Mouse (Mus musculus) erythroid progenitor cell, adult 5-6 weeks (primary cell): ENCODE results near the gene Hoxa10. TPM values are rescaled to one million over a fixed set of nuclear protein-coding genes. Genes with fewer than 3 reads are reported as not detected.

ENCODE experiments used
- ATAC-seq: replicated peaks from 2 replicates; pipeline ENCODE4 v1.8.0; 2016; ENCODE audit warnings: moderate number of reproducible peaks, mild to moderate bottlenecking, moderate TSS enrichment, inconsistent platforms; ENCODE audit not compliant: poor library complexity, low FRiP score, severe bottlenecking
- total RNA-seq, 2 experiments: library from RNA; stranded (forward) in 1 of 2; stranded (reverse) in 1 of 2; fragments of 150-400 nt in 1 of 2; fragments of 186-747, 209-891 nt in 1 of 2; gene quantifications; 2 replicates each; pipeline versions ENCODE4 v1.2.3 to v1.2.4; 2015 to 2017; ENCODE audit warnings: low replicate concordance in 2 of 2

Hoxa10 gene
- total RNA-seq, 2 experiments from 2014 or later = 0.15 TPM; not detected in 1

- ATAC-seq = no peak
Observed at GRCm38 (mm10) chr6:52233546-52234427, 6.9 kb downstream of the Hoxa10 start.

DNA sequence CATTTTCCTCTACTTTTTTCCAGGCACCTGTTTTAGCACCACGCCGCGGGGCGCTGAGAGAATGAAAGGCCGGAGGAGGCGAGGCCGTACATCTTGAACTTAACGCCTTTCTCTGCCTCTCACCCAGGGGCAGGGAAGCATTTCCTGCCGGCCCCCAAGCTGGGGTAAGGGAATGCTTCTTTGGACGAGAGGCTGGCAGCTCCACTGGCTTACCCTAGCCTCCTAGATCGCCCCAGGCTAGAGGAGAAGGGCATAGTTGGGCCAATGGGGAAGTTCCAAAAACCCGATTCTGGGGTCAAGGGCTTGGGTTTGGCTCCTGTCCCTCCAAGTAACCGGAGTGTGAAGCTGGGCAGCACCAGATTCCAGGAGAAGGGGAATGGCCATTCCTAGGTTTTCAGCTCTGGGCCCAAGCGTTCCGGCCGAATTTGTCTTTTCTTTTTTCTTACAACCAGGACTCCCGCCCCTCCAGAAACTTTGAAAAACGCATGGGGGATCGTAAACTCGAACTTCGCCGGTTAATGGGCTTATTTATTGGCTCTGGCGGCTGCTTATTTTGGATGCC, 7.6 kb downstream of the Hoxa10 start:
- ATAC-seq = no peak

- ATAC-seq = no peak
Observed at GRCm38 (mm10) chr6:52232568-52232965, 8.1 kb downstream of the Hoxa10 start.

- no peak for ATAC-seq
Observed at GRCm38 (mm10) chr6:52231885-52232567, 8.6 kb downstream of the Hoxa10 start.

DNA sequence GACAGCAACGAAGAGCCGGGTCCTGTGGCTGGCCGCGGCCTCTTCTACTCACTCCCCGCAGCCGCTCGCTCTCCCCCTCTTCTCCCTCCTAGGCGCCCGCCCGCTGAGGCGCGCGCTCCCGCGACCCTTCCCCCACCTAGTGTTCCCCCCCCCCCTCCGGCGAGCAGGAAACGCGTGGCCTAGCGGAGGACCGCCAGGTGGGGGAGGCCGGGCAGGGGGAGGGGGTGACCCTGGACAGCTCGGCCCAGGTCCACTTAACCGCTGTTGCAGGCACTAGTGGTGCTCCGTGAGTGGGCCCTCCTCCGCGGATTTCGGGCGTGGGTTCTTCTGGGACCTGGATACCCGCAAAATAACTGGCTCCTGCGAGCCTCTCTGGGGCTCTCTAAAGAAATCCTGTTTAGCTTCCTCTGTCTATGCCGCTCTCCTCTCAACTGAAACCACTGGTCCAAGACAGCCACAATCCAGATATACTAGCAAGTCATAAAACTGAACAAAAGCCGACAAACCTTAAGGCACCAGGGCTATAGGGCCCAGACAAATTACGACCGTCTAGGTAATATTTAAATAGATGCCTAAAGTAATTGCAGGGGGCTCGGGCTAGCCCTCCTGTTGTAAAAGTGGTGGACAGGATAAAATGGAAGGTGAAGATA, 10.0 kb downstream of the Hoxa10 start, which contains the start of gene Hoxa9:
Gene Hoxa9, minus strand, starts transcription at position 574 of the 650 bp plus-strand sequence.
- no peak for ATAC-seq

- ATAC-seq = no peak
Observed at GRCm38 (mm10) chr6:52229558-52230416, 10.9 kb downstream of the Hoxa10 start.

- ATAC-seq = no peak
Observed at GRCm38 (mm10) chr6:52228475-52229465, 11.9 kb downstream of the Hoxa10 start.

GRCm38 (mm10) chr6:52227470-52228222, 13.0 kb downstream of the Hoxa10 start:
- ATAC-seq = no peak

DNA sequence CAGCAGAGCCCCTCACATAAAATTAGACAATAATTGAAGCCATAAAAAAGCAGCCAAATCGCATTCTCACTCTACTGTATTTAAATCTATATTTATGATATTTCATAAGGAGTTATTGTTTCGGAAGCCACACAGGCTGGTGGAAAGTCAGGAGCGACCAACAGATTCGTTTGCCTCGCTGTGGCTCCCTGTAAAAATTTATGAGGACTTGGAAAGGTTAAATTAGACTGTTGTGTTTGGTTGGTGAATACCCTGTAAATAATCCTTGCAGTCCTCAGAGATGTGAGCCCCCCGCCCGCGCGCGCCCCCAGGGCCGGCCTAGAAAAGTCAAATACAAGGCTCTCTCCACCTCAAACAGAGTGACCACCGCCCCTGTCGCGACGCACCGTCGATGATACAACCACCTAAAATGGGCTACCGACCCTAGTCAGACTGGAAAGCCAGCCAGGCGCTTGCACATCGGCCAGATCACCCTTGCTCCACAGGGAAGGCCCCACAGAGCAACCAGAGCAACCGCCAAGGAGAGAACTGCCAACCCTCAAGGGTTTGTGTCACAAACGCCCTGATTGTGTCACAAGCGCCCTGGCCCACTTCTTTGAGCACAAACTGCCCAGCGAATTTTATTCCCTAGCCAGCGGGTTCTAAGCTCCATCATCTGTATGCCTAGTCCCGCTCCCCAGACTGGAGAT, 13.9 kb downstream of the Hoxa10 start:
- ATAC-seq = no peak

DNA sequence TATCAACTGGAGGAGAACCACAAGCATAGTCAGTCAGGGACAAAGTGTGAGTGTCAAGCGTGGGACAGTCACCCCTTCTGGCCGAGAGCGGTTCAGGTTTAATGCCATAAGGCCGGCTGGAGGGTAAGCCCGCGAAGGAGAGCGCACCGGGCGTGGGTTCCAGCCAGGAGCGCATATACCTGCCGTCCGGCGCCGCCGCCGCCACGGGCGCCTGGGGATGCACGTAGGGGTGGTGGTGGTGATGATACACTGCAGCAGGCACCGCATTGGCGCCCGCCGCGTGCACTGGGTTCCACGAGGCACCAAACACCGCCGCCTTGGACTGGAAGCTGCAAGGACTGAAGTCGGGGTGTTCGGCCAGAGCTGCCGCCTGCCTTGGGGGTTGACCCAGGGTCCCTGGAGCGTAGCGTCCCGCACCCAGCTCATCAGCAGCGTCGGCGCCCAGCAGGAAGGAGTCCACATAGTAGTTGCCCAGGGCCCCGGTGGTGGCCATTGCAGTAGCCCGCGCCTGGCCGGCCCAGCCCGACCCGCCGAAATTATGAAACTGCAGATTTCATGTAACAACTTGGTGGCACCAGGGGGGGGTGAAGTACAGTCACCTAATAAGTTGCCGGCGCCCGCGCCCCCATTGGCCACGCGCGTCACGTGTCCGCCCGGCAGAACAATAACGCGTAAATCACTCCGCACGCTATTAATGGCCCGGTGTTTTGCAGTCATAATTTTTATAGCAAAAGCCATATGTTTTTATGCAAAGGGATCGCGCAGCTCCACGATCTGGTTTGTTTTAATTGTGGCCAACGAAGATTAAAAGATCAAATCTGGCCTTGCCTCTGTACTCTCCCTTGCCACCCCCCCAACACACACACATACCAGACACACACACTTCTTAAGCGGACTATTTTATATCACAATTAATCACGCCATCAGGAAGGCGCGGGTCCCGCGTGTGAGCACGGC, 14.8 kb downstream of the Hoxa10 start:
- ATAC-seq = no peak

GRCm38 (mm10) chr6:52224895-52225611, 15.6 kb downstream of the Hoxa10 start:
- no peak for ATAC-seq

DNA sequence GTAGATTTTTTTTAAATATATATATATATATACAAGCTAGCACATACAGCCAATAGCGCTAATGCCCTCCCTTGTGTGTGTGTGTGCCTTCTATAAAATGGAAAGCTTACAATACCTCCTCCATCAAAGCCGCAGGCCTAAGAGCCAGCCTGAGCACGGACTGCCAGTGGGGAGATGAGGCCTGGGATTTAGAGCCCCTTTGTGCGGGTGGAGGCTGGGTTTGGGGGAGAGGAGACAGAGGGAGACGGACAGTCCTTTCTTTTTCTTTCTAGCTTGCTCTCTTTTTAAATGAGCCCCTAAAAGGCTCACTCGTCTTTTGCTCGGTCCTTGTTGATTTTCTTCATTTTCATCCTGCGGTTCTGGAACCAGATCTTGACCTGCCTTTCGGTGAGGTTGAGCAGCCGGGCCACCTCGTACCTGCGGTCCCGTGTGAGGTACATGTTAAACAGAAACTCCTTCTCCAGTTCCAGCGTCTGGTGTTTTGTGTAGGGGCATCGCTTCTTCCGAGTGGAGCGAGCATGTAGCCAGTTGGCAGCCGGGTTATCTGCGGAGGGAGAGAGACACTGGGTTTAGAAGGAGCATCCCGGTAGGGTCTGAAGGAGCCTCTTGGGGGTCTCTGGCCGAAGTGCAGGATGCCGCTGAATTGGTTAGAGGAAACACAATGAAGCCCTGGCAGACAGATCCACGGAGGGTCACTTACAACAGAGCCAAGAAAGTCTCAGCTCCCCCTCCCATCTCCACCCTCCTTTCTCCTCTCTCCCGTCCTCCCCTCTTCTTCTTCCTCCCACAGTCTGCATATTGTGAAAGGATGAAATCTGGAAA, 16.5 kb downstream of the Hoxa10 start:
- no peak for ATAC-seq

GRCm38 (mm10) chr6:52222729-52223128, 17.9 kb downstream of the Hoxa10 start:
- ATAC-seq = no peak

DNA sequence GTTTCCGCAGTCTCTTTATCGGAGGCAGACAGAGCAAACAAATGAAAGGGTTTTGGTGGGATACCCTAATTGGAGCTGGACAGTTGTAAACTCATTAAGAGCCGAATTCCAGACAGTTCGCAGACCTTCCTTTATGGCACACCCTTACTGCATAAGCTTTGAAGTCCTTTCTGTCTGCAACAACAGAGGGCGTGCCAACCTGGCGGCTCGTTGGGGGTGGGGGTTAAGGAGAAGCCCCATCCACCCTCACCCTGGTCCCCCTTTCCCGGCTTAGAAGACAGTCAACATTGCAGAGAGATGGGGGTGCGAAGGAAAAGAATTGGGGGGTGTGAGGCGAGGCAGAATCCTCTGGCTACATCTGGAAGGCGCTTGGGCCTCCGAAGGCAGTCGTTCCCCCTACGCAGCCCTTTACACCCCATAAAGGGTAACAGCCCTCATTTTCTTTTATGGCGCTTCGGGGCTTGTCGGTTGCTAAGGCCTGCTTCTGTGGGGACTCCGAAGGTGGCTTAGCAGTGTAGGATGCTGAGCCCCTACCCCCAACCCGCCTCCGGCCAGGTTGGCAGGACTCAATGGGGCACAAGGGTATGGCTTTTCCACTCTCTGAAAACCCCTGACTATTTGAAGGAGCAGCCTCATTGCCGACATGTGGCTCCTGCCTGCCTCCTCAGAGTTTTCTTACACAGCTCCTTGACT, 18.5 kb downstream of the Hoxa10 start:
- ATAC-seq = 0 out of 2 replicates have a peak, but pooled peaks have one; percentile 25
